Mouse (Mus musculus) small intestine, adult 2 months (tissue): ENCODE measurements around the gene Plekho2.

Experiments
- CTCF ChIP-seq: fragments of 200-500 bp; IDR thresholded peaks from 2 replicates; pipeline ENCODE4 v1.5.1; 2012; ENCODE audit warnings: low read depth, mild to moderate bottlenecking, control low read depth, inconsistent platforms, low read length, moderate library complexity, mixed read lengths; ENCODE audit not compliant: insufficient replicate concordance, insufficient read length; ENCODE audit errors: extremely low read depth
- POLR2A ChIP-seq: fragments of 200-500 bp; IDR thresholded peaks from 2 replicates; pipeline ENCODE4 v1.6.1; 2012; ENCODE audit warnings: low read depth, mild to moderate bottlenecking, control low read depth, inconsistent platforms, low read length, moderate library complexity

- TF ChIP-seq CTCF (no peak), POLR2A (no peak)
Observed at GRCm38 (mm10) chr9:65556979-65557378, 22.9 kb downstream of the Plekho2 start.
